In genomic region chr6:128090985-128091832, GRCm38 (mm10) we compare ENCODE assay signal across 8 mouse cellular contexts. TPM values are rescaled to one million over a fixed set of nuclear protein-coding genes. Genes with fewer than 3 reads are reported as not detected.
A peak's percentile ranks its signal among the peaks of the same experiment; 100 is the strongest.
DNase-seq lines count a peak whose midpoint lies in the region; ATAC-seq and TF ChIP-seq lines count a peak whose summit lies in the region.

No protein-coding gene starts in this region.

- no peaks in the 10 kb centered on the region for H3K9me3 ChIP-seq in intestine, postnatal 0 days (ENCODE audit: control insufficient read depth)

- H3K4me1 ChIP-seq in spleen, adult 2 months (ENCODE audit: control insufficient read depth, insufficient read depth, insufficient read length): no peaks in the 10 kb centered on the region
- H3K4me1 ChIP-seq in cerebellum, adult 2 months (ENCODE audit: control insufficient read depth, insufficient read depth, low read length): peaks cover 62% of the 10 kb centered on the region
- H3K4me1 ChIP-seq in intestine, postnatal 0 days (replicated peaks; ENCODE audit: control insufficient read depth, insufficient read depth, low read length): peaks cover 3% of the 10 kb centered on the region; the same call in 1 of the 2 replicates

- no peak for ATAC-seq in intestine, postnatal 0 days
- no peak for ATAC-seq in inflammation-experienced regulatory T-cells, adult 6 months

- H3K9ac ChIP-seq in intestine, postnatal 0 days (ENCODE audit: low read depth, low read length): no peak overlapping the region

- peak; percentile 69; the same call in 1 of the 2 replicates for TF ChIP-seq CTCF in spleen, adult 2 months (IDR thresholded peaks at IDR 0.05; ENCODE audit: extremely low read depth, insufficient read depth, insufficient read length, insufficient replicate concordance)
- TF ChIP-seq CTCF in cerebellum, adult 2 months (IDR thresholded peaks at IDR 0.05; ENCODE audit: borderline replicate concordance, insufficient read depth, low read depth, low read length): peak; percentile 95
- peak; percentile 91 for TF ChIP-seq CTCF in intestine, postnatal 0 days (IDR thresholded peaks at IDR 0.05; ENCODE audit: low read depth)

- H3K4me2 ChIP-seq in intestine, postnatal 0 days (replicated peaks; ENCODE audit: low read depth): no peak overlapping the region

- H3K36me3 ChIP-seq in spleen, adult 2 months (ENCODE audit: control insufficient read depth, insufficient read depth, low read length): no peaks in the 10 kb centered on the region
- no peaks in the 10 kb centered on the region for H3K36me3 ChIP-seq in intestine, postnatal 0 days (ENCODE audit: control insufficient read depth, insufficient read depth)

- no peak overlapping the region for H3K4me3 ChIP-seq in spleen, adult 2 months (ENCODE audit: extremely low read depth, insufficient read depth, insufficient read length)
- no peak overlapping the region for H3K4me3 ChIP-seq in cerebellum, adult 2 months (replicated peaks; ENCODE audit: insufficient read depth, low read depth, low read length)
- no peak overlapping the region for H3K4me3 ChIP-seq in intestine, postnatal 0 days (ENCODE audit: low read depth, low read length)

- peak in 1 of 2 experiments; percentile 1 for DNase-seq in spleen, adult 2 months (ENCODE audit: low read depth in 1 of 2, low spot score in 2 of 2)
- DNase-seq in spleen, adult 12 weeks (ENCODE audit: low spot score): no peak
- peak; percentile 82 for DNase-seq in cerebellum, adult 2 months
- peak; percentile 81 for DNase-seq in forelimb bud, embryonic 11.5 days (ENCODE audit: low read depth, low spot score)
- DNase-seq in lung, postnatal 14 days: peak; percentile 60
- DNase-seq in right cerebral cortex, adult 2 months (ENCODE audit: low spot score in 2 of 2): peak; percentile 62

- TF ChIP-seq POLR2A in spleen, adult 2 months (IDR thresholded peaks at IDR 0.05; ENCODE audit: low read depth, low read length): no peak
- no peak for TF ChIP-seq POLR2A in cerebellum, adult 2 months (IDR thresholded peaks at IDR 0.05; ENCODE audit: borderline replicate concordance, insufficient read depth, low read length)

- 45% methylated on average over 6 of the region's 6 CpGs for WGBS in spleen, adult 2 months
- WGBS in cerebellum, adult 2 months: 17% methylated on average over 6 of the region's 6 CpGs
- WGBS in intestine, postnatal 0 days: 33% methylated on average over 6 of the region's 6 CpGs

- H3K27ac ChIP-seq in spleen, adult 2 months (ENCODE audit: insufficient read depth, low read length): no peak overlapping the region
- peak overlapping the region; percentile 6; the same call in 1 of the 2 replicates for H3K27ac ChIP-seq in cerebellum, adult 2 months (ENCODE audit: insufficient read depth, low read length)
- no peak overlapping the region for H3K27ac ChIP-seq in intestine, postnatal 0 days (ENCODE audit: low read depth, low read length)

- no peaks in the 10 kb centered on the region for H3K27me3 ChIP-seq in spleen, adult 2 months (ENCODE audit: control insufficient read depth, insufficient read depth, low read length)
- no peaks in the 10 kb centered on the region for H3K27me3 ChIP-seq in cerebellum, adult 2 months (ENCODE audit: control insufficient read depth, insufficient read depth, low read length)
- H3K27me3 ChIP-seq in intestine, postnatal 0 days (replicated peaks; ENCODE audit: control insufficient read depth, insufficient read depth, low read length): no peaks in the 10 kb centered on the region

RNA-seq across cellular contexts. Expression of gene Tspan9, which starts 52.2 kb away (rescaled TPM):
- 29.8 and 30.6 TPM in 2 replicates for polyA plus RNA-seq in spleen, adult 2 months (2012; rRNA removed)
- polyA plus RNA-seq in cerebellum, adult 2 months (2012; rRNA removed): 303 and 370 TPM in 2 replicates
- polyA plus RNA-seq in intestine, postnatal 0 days (2015; fragmentation: Nextera tagmentation; extraction: Ambion mirVana): 49.8 and 55.5 TPM in 2 replicates
- 1 to 10 TPM in 1 of 3 experiments, under 1 TPM in 1, not detected in 1; 0.36 to 1.3 TPM for polyA plus RNA-seq in inflammation-experienced regulatory T-cells, adult 6 months (2017; shearing (Covaris generic))

Comparison
In these comparisons a context has a peak if more than half of its experiments do, and no peak if none do; other contexts are left out.
1. RNA of gene Tspan9, which starts 52.2 kb away (polyA plus RNA-seq): 303 to 370 TPM in cerebellum, adult 2 months, 49.8 to 55.5 TPM in intestine, postnatal 0 days and 29.8 to 30.6 TPM in spleen, adult 2 months; 0.36 to 1.3 TPM in inflammation-experienced regulatory T-cells, adult 6 months; every median in the first group is over 10 times any median in the second.
2. Peak in every context shown above with its lines, with median percentiles within 50 percentile points of each other: CTCF ChIP-seq.